Mouse (Mus musculus) bone marrow, adult 2 months (tissue): ENCODE results near the gene Ttc12. TPM values are rescaled to one million over a fixed set of nuclear protein-coding genes. Genes with fewer than 3 reads are reported as not detected.
A peak's percentile ranks its signal among the peaks of the same experiment; 100 is the strongest.

ENCODE experiments used
- H3K27ac ChIP-seq: fragments of 200-500 bp; 2 replicates; pipeline ENCODE4 v1.5.1; 2012; ENCODE audit warnings: low read depth, mild to moderate bottlenecking, control low read depth, inconsistent platforms, low read length; ENCODE audit not compliant: control insufficient read depth, poor library complexity, insufficient read depth
- H3K4me1 ChIP-seq: fragments of 200-500 bp; 2 replicates; pipeline ENCODE4 v1.6.1; 2011; ENCODE audit warnings: low read length; ENCODE audit not compliant: control insufficient read depth, insufficient read depth
- H3K4me3 ChIP-seq: fragments of 200-500 bp; replicated peaks from 2 replicates; pipeline ENCODE3; 2011; ENCODE audit warnings: mild to moderate bottlenecking, low read depth, low read length, control low read depth; ENCODE audit not compliant: control insufficient read depth
- CTCF ChIP-seq: fragments of 200-500 bp; IDR thresholded peaks from 2 replicates; pipeline ENCODE4 v1.5.1; 2011; ENCODE audit warnings: low read length, control low read depth; ENCODE audit not compliant: control insufficient read depth, insufficient read depth
- POLR2A ChIP-seq: fragments of 200-500 bp; IDR thresholded peaks from 2 replicates; pipeline ENCODE4 v1.6.1; 2011; ENCODE audit warnings: low read depth, mild to moderate bottlenecking, control low read depth, low read length, borderline replicate concordance; ENCODE audit not compliant: control insufficient read depth
- WGBS: fragments of 180-500 bp; shearing (Covaris S2); methylation state at CpG from one replicate; pipeline ENCODE4 v1.1.7; 2018; 5-methylcytosine and 5-hydroxymethylcytosine counted together
- polyA plus RNA-seq: library from polyadenylated mRNA; stranded (reverse); fragments of >200 nt; gene quantifications from 2 replicates; pipeline ENCODE4 v1.2.4, GENCODE M21; 2011; ENCODE audit warnings: low replicate concordance; ENCODE audit not compliant: missing spikeins, insufficient read depth, insufficient read length

The Ttc12 gene
- polyA plus RNA-seq = 0.55 and 1.5 TPM in 2 replicates

- H3K4me1 ChIP-seq = no peaks in the 10 kb centered on the region
- TF ChIP-seq CTCF = no peak
- TF ChIP-seq POLR2A = no peak
- peak within 1 kb of the TSS; percentile 71 for H3K4me3 ChIP-seq
- no peak within 1 kb of the TSS for H3K27ac ChIP-seq
- WGBS = under 1% methylated on average over 18 of the region's 18 CpGs
Measured at GRCm38 (mm10) chr9:49485892-49486311, at the start of gene Ttc12. Gene Ttc12, minus strand, starts transcription at chr9:49486225.

- TF ChIP-seq CTCF (no peak), POLR2A (no peak)
- peaks cover 1% of the 10 kb centered on the region; the same call in 1 of the 2 replicates for H3K4me1 ChIP-seq
- 44% methylated on average over 4 of the region's 4 CpGs for WGBS
- H3K4me3 ChIP-seq = no peak overlapping the region
- no peak overlapping the region for H3K27ac ChIP-seq
Measured at GRCm38 (mm10) chr9:49534958-49535357, 48.9 kb upstream of the Ttc12 start.

- Histone ChIP-seq H3K27ac (peak overlapping the region; percentile 0; the same call in 1 of the 2 replicates), H3K4me1 (peaks cover 1% of the 10 kb centered on the region; the same call in 1 of the 2 replicates), H3K4me3 (no peak overlapping the region)
- 44% methylated on average over 8 of the region's 8 CpGs for WGBS
- TF ChIP-seq CTCF = no peak
- no peak for TF ChIP-seq POLR2A
Measured at GRCm38 (mm10) chr9:49533912-49534491, 48.0 kb upstream of the Ttc12 start.

- Histone ChIP-seq H3K27ac (no peak overlapping the region), H3K4me1 (peaks cover 1% of the 10 kb centered on the region; the same call in 1 of the 2 replicates), H3K4me3 (no peak overlapping the region)
- TF ChIP-seq CTCF (no peak), POLR2A (no peak)
- WGBS = 58% methylated on average over 7 of the region's 7 CpGs
Measured at GRCm38 (mm10) chr9:49533455-49533854, 47.4 kb upstream of the Ttc12 start.

GRCm38 (mm10) chr9:49531833-49532232, 45.8 kb upstream of the Ttc12 start:
- TF ChIP-seq POLR2A = no peak
- TF ChIP-seq CTCF = no peak
- H3K27ac ChIP-seq = no peak overlapping the region
- 79% methylated on average over 6 of the region's 6 CpGs for WGBS
- no peak overlapping the region for H3K4me3 ChIP-seq
- peaks cover 1% of the 10 kb centered on the region; the same call in 1 of the 2 replicates for H3K4me1 ChIP-seq

GRCm38 (mm10) chr9:49531257-49531656, 45.2 kb upstream of the Ttc12 start:
- no peak overlapping the region for H3K27ac ChIP-seq
- peaks cover 1% of the 10 kb centered on the region; the same call in 1 of the 2 replicates for H3K4me1 ChIP-seq
- no peak overlapping the region for H3K4me3 ChIP-seq
- TF ChIP-seq CTCF (no peak), POLR2A (no peak)
- 28% methylated on average over 7 of the region's 7 CpGs for WGBS

GRCm38 (mm10) chr9:49530739-49531138, 44.7 kb upstream of the Ttc12 start:
- Histone ChIP-seq H3K27ac (no peak overlapping the region), H3K4me1 (peaks cover 1% of the 10 kb centered on the region; the same call in 1 of the 2 replicates), H3K4me3 (no peak overlapping the region)
- TF ChIP-seq CTCF (no peak), POLR2A (no peak)
- WGBS = 61% methylated on average over 4 of the region's 4 CpGs

- Histone ChIP-seq H3K4me3 (no peak overlapping the region), H3K4me1 (peaks cover 1% of the 10 kb centered on the region; the same call in 1 of the 2 replicates), H3K27ac (no peak overlapping the region)
- no peak for TF ChIP-seq POLR2A
- no peak for TF ChIP-seq CTCF
- 62% methylated on average over 8 of the region's 8 CpGs for WGBS
Measured at GRCm38 (mm10) chr9:49529366-49529959, 43.4 kb upstream of the Ttc12 start.

GRCm38 (mm10) chr9:49528943-49529342, 42.9 kb upstream of the Ttc12 start:
- no peak overlapping the region for H3K4me3 ChIP-seq
- TF ChIP-seq POLR2A = no peak
- peak; percentile 24; the same call in 1 of the 2 replicates for TF ChIP-seq CTCF
- no peaks in the 10 kb centered on the region; the same call in 1 of the 2 replicates for H3K4me1 ChIP-seq
- H3K27ac ChIP-seq = no peak overlapping the region
- 61% methylated on average over 10 of the region's 10 CpGs for WGBS
